Comparison of ENCODE assay signal across 11 mouse cellular contexts in genomic region chr19:53412149-53412848, GRCm38 (mm10). TPM values are rescaled to one million over a fixed set of nuclear protein-coding genes. Genes with fewer than 3 reads are reported as not detected.
DNase-seq lines count a peak whose midpoint lies in the region; ATAC-seq lines count a peak whose summit lies in the region.
"Had no signal": no experiment of that assay in that cellular context is flagged by ENCODE, and none has a peak within 500 bp of the region (broad histone marks: within the 10 kb centered on the region; RNA-seq: fewer than 3 reads in every experiment).

No protein-coding gene starts in this region.

- no peak for DNase-seq in heart, postnatal 4 days
- DNase-seq in cerebellum, postnatal 10 days: no peak
- DNase-seq in thymus, postnatal 10 days (ENCODE audit: low spot score in 2 of 2): no peak
- DNase-seq: lung, adult 2 months; spleen, adult 18-20 months had no signal

- 9% methylated on average over 6 of the region's 6 CpGs for WGBS in heart, embryonic 15.5 days
- 7% methylated on average over 6 of the region's 6 CpGs for WGBS in midbrain, embryonic 16.5 days
- 12% methylated on average over 6 of the region's 6 CpGs for WGBS in midbrain, embryonic 15.5 days
- 7% methylated on average over 6 of the region's 6 CpGs for WGBS in embryonic facial prominence, embryonic 15.5 days
- WGBS in stomach, embryonic 15.5 days: 16% methylated on average over 6 of the region's 6 CpGs

- no peaks in the 10 kb centered on the region for H3K27me3 ChIP-seq in heart, embryonic 15.5 days
- H3K27me3 ChIP-seq in midbrain, embryonic 16.5 days (ENCODE audit: control insufficient read depth, insufficient read depth, low read depth, low read length): no peaks in the 10 kb centered on the region
- H3K27me3 ChIP-seq in midbrain, embryonic 15.5 days (replicated peaks): no peaks in the 10 kb centered on the region
- H3K27me3 ChIP-seq in embryonic facial prominence, embryonic 15.5 days: no peaks in the 10 kb centered on the region
- no peaks in the 10 kb centered on the region for H3K27me3 ChIP-seq in stomach, embryonic 15.5 days (replicated peaks)

- no peak overlapping the region for H3K4me2 ChIP-seq in heart, embryonic 15.5 days
- H3K4me2 ChIP-seq in midbrain, embryonic 16.5 days (ENCODE audit: low read length): no peak overlapping the region
- no peak overlapping the region for H3K4me2 ChIP-seq in midbrain, embryonic 15.5 days
- no peak overlapping the region for H3K4me2 ChIP-seq in embryonic facial prominence, embryonic 15.5 days (replicated peaks)
- H3K4me2 ChIP-seq in stomach, embryonic 15.5 days: no peak overlapping the region

- H3K9me3 ChIP-seq in heart, embryonic 15.5 days (replicated peaks): no peaks in the 10 kb centered on the region
- H3K9me3 ChIP-seq in midbrain, embryonic 16.5 days (replicated peaks; ENCODE audit: control insufficient read depth, low read length, poor library complexity, severe bottlenecking): no peaks in the 10 kb centered on the region
- no peaks in the 10 kb centered on the region for H3K9me3 ChIP-seq in midbrain, embryonic 15.5 days
- H3K9me3 ChIP-seq in embryonic facial prominence, embryonic 15.5 days (replicated peaks): no peaks in the 10 kb centered on the region
- H3K9me3 ChIP-seq in stomach, embryonic 15.5 days: no peaks in the 10 kb centered on the region

- ATAC-seq in heart, embryonic 15.5 days (replicated peaks; ENCODE audit: insufficient number of reproducible peaks, insufficient read depth, low FRiP score, low read depth): peak; percentile 27; the same call in 1 of the 2 replicates
- ATAC-seq in midbrain, embryonic 16.5 days: no peak
- no peak for ATAC-seq in midbrain, embryonic 15.5 days (replicated peaks)
- 0 out of 2 replicates have a peak, but pooled peaks have one; percentile 55 for ATAC-seq in embryonic facial prominence, embryonic 15.5 days (ENCODE audit: insufficient number of reproducible peaks, low FRiP score, low TSS enrichment, low read depth)
- no peak for ATAC-seq in stomach, embryonic 15.5 days (ENCODE audit: insufficient read depth, low FRiP score, low read depth)

- peak overlapping the region; percentile 68 for H3K27ac ChIP-seq in heart, embryonic 15.5 days
- H3K27ac ChIP-seq in midbrain, embryonic 16.5 days (ENCODE audit: low read length): peak overlapping the region; percentile 24; the same call in 1 of the 2 replicates
- H3K27ac ChIP-seq in midbrain, embryonic 15.5 days: no peak overlapping the region
- peak overlapping the region; percentile 71 for H3K27ac ChIP-seq in embryonic facial prominence, embryonic 15.5 days (replicated peaks)
- peak overlapping the region; percentile 35; the same call in 1 of the 2 replicates for H3K27ac ChIP-seq in stomach, embryonic 15.5 days

- H3K36me3 ChIP-seq in heart, embryonic 15.5 days: no peaks in the 10 kb centered on the region
- H3K36me3 ChIP-seq in midbrain, embryonic 16.5 days (ENCODE audit: control insufficient read depth, insufficient read depth, low read length): no peaks in the 10 kb centered on the region
- no peaks in the 10 kb centered on the region for H3K36me3 ChIP-seq in midbrain, embryonic 15.5 days (replicated peaks)
- H3K36me3 ChIP-seq in embryonic facial prominence, embryonic 15.5 days: no peaks in the 10 kb centered on the region
- no peaks in the 10 kb centered on the region for H3K36me3 ChIP-seq in stomach, embryonic 15.5 days

- H3K9ac ChIP-seq in heart, embryonic 15.5 days: no peak overlapping the region
- no peak overlapping the region for H3K9ac ChIP-seq in midbrain, embryonic 16.5 days (ENCODE audit: low read depth, low read length)
- no peak overlapping the region for H3K9ac ChIP-seq in midbrain, embryonic 15.5 days
- no peak overlapping the region for H3K9ac ChIP-seq in embryonic facial prominence, embryonic 15.5 days
- H3K9ac ChIP-seq in stomach, embryonic 15.5 days: no peak overlapping the region

- H3K4me1 ChIP-seq in heart, embryonic 15.5 days (replicated peaks): peaks cover 24% of the 10 kb centered on the region
- no peaks in the 10 kb centered on the region for H3K4me1 ChIP-seq in midbrain, embryonic 16.5 days (ENCODE audit: control insufficient read depth, insufficient read depth, low read length)
- no peaks in the 10 kb centered on the region for H3K4me1 ChIP-seq in midbrain, embryonic 15.5 days
- H3K4me1 ChIP-seq in embryonic facial prominence, embryonic 15.5 days: peaks cover 19% of the 10 kb centered on the region
- 0 out of 2 replicates have a peak, but pooled peaks cover 7% of the 10 kb centered on the region for H3K4me1 ChIP-seq in stomach, embryonic 15.5 days

- H3K4me3 ChIP-seq in heart, embryonic 15.5 days: no peak overlapping the region
- H3K4me3 ChIP-seq in midbrain, embryonic 16.5 days (ENCODE audit: low read depth, low read length): no peak overlapping the region
- H3K4me3 ChIP-seq in midbrain, embryonic 15.5 days: no peak overlapping the region
- H3K4me3 ChIP-seq in embryonic facial prominence, embryonic 15.5 days (replicated peaks): no peak overlapping the region
- no peak overlapping the region for H3K4me3 ChIP-seq in stomach, embryonic 15.5 days (replicated peaks)

RNA-seq across cellular contexts. Expression of gene Smndc1, which starts 21.9 kb away (rescaled TPM):
- polyA plus RNA-seq in heart, embryonic 15.5 days (2015; fragmentation: Nextera tagmentation; extraction: Ambion mirVana): 25.7 and 28.8 TPM in 2 replicates
- 10 to 100 TPM; 43.2 to 48.2 TPM for total RNA-seq in heart, postnatal 4 days (2021)
- polyA plus RNA-seq in midbrain, embryonic 16.5 days (2015; fragmentation: Nextera tagmentation; extraction: Ambion mirVana): 31.2 and 32.2 TPM in 2 replicates
- 31.9 and 32.4 TPM in 2 replicates for polyA plus RNA-seq in midbrain, embryonic 15.5 days (2015; fragmentation: Nextera tagmentation; extraction: Ambion mirVana)
- polyA plus RNA-seq in embryonic facial prominence, embryonic 15.5 days (2015; fragmentation: Nextera tagmentation; extraction: Ambion mirVana): 34.7 and 41.6 TPM in 2 replicates
- 38.2 TPM in 2 replicates for polyA plus RNA-seq in stomach, embryonic 15.5 days (2015; fragmentation: Nextera tagmentation; extraction: Ambion mirVana)

RNA-seq across cellular contexts. Expression of gene Gm10197, which starts 40.7 kb away (rescaled TPM):
- polyA plus RNA-seq in heart, embryonic 15.5 days (2015; fragmentation: Nextera tagmentation; extraction: Ambion mirVana): 2.5 TPM in 1 of 2 replicates, not detected in the other
- total RNA-seq in heart, postnatal 4 days (2021): not detected
- polyA plus RNA-seq in midbrain, embryonic 16.5 days (2015; fragmentation: Nextera tagmentation; extraction: Ambion mirVana): not detected in 2 replicates
- 7.7 TPM in 1 of 2 replicates, not detected in the other for polyA plus RNA-seq in midbrain, embryonic 15.5 days (2015; fragmentation: Nextera tagmentation; extraction: Ambion mirVana)
- not detected in 2 replicates for polyA plus RNA-seq in embryonic facial prominence, embryonic 15.5 days (2015; fragmentation: Nextera tagmentation; extraction: Ambion mirVana)
- 2.5 TPM in 1 of 2 replicates, not detected in the other for polyA plus RNA-seq in stomach, embryonic 15.5 days (2015; fragmentation: Nextera tagmentation; extraction: Ambion mirVana)
- polyA plus RNA-seq: cortical plate, adult 2 months; lung, adult 2 months had no signal

Comparison
In these comparisons a context has a peak if more than half of its experiments do, and no peak if none do; other contexts are left out.
1. ATAC-seq: peak in heart, embryonic 15.5 days (single experiment) and embryonic facial prominence, embryonic 15.5 days (single experiment); none in midbrain, embryonic 16.5 days (single experiment), midbrain, embryonic 15.5 days (single experiment) and stomach, embryonic 15.5 days (single experiment).